Mouse (Mus musculus) hindbrain, embryonic 14.5 days (tissue): ENCODE measurements around the gene Lmbrd1. TPM values are rescaled to one million over a fixed set of nuclear protein-coding genes. Genes with fewer than 3 reads are reported as not detected.

Experiments used
- ATAC-seq: fragments of 200-750 bp; cut with Nextera tagmentation; 2 replicates; pipeline ENCODE4 v1.8.0; 2017; ENCODE audit warnings: moderate number of reproducible peaks, mild to moderate bottlenecking, moderate TSS enrichment, moderate library complexity; ENCODE audit not compliant: low FRiP score
- DNase-seq: peaks from one replicate; pipeline ENCODE4 v3.0.0-alpha.2; 2015; ENCODE audit warnings: low spot score
- H3K27ac ChIP-seq: fragments of 300-500 bp; sonication (generic); 2 replicates; pipeline ENCODE4 v1.5.1; 2014; ENCODE audit warnings: mild to moderate bottlenecking, moderate library complexity
- H3K27me3 ChIP-seq: fragments of 300-500 bp; sonication (generic); 2 replicates; pipeline ENCODE4 v1.6.1; 2014; ENCODE audit warnings: mild to moderate bottlenecking, low read length, mixed read lengths; ENCODE audit not compliant: control insufficient read depth, insufficient read depth
- H3K36me3 ChIP-seq: fragments of 300-500 bp; sonication (generic); replicated peaks from 2 replicates; pipeline ENCODE4 v1.6.1; 2014; ENCODE audit not compliant: control insufficient read depth, insufficient read depth
- H3K4me1 ChIP-seq: fragments of 300-500 bp; sonication (generic); replicated peaks from 2 replicates; pipeline ENCODE4 v1.6.1; 2014; ENCODE audit warnings: antibody characterized with exemption, low read length, mixed read lengths; ENCODE audit not compliant: control insufficient read depth, insufficient read depth
- H3K4me2 ChIP-seq: fragments of 300-500 bp; sonication (generic); replicated peaks from 2 replicates; pipeline ENCODE4 v1.6.1; 2014; ENCODE audit warnings: mild to moderate bottlenecking, moderate library complexity
- H3K4me3 ChIP-seq: fragments of 300-500 bp; sonication (generic); replicated peaks from 2 replicates; pipeline ENCODE4 v1.5.1; 2014; ENCODE audit warnings: mild to moderate bottlenecking, low read length
- H3K9ac ChIP-seq: fragments of 300-500 bp; sonication (generic); 2 replicates; pipeline ENCODE4 v1.6.1; 2014
- H3K9me3 ChIP-seq: fragments of 300-500 bp; sonication (generic); 2 replicates; pipeline ENCODE4 v1.6.1; 2016; ENCODE audit warnings: low read length; ENCODE audit not compliant: control insufficient read depth
- WGBS: fragments of 180-500 bp; shearing (Covaris S2); extraction: QIAGEN DNeasy Blood & Tissue Kit; methylation state at CpG from one replicate; pipeline ENCODE4 v1.1.7; 2014; 5-methylcytosine and 5-hydroxymethylcytosine counted together
- polyA plus RNA-seq: library from polyadenylated mRNA; unstranded; fragments of >200 nt; fragmentation: Nextera tagmentation; extraction: Ambion mirVana; gene quantifications from 2 replicates; pipeline ENCODE4 v1.2.1, GENCODE M21; 2014

Lmbrd1 gene
- polyA plus RNA-seq, 1 experiment from 2014 or later, result 53.0 TPM

- peak overlapping the region; percentile 64 for H3K4me3 ChIP-seq
- DNase-seq, result no peak
- peak overlapping the region; percentile 83 for H3K9ac ChIP-seq
- 1% methylated on average over 13 of the region's 13 CpGs for WGBS
- H3K27me3 ChIP-seq, result no peaks in the 10 kb centered on the region
- H3K36me3 ChIP-seq, result no peaks in the 10 kb centered on the region
- peaks cover 5% of the 10 kb centered on the region for H3K4me1 ChIP-seq
- H3K4me2 ChIP-seq, result peak overlapping the region; percentile 54
- H3K9me3 ChIP-seq, result no peaks in the 10 kb centered on the region
- peak overlapping the region; percentile 81 for H3K27ac ChIP-seq
- no peak; the same call in 1 of the 2 replicates for ATAC-seq
Observed at GRCm38 (mm10) chr1:24679071-24679470, 641 bp downstream of the Lmbrd1 start.

DNA sequence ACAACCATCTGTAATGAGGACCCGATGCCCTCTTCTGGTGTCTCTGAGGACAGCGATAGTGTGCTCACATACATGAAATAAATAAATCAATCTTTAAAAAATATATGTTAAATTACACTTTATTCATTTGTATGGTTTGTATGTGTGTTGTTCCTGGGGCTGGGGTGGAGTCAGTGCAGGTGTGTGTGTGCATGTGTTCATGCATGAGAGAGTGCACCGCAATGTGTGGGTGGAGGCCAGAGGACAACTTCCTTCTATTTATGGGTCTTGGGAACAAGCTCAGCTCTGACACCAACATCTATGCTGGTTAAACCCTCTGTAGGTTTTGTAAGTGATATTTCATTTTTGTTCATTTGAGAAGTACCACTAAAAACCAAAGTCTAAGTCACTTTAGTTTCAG lies 2.6 kb downstream of the Lmbrd1 start:
- H3K9me3 ChIP-seq, result no peaks in the 10 kb centered on the region
- H3K36me3 ChIP-seq, result no peaks in the 10 kb centered on the region
- DNase-seq, result no peak
- no peak overlapping the region for H3K27ac ChIP-seq
- no peak overlapping the region for H3K4me2 ChIP-seq
- H3K4me3 ChIP-seq, result no peak overlapping the region
- H3K4me1 ChIP-seq, result peaks cover 5% of the 10 kb centered on the region
- no peaks in the 10 kb centered on the region for H3K27me3 ChIP-seq
- ATAC-seq, result no peak
- no peak overlapping the region for H3K9ac ChIP-seq
- 97% methylated on average over 3 of the region's 3 CpGs for WGBS

DNA sequence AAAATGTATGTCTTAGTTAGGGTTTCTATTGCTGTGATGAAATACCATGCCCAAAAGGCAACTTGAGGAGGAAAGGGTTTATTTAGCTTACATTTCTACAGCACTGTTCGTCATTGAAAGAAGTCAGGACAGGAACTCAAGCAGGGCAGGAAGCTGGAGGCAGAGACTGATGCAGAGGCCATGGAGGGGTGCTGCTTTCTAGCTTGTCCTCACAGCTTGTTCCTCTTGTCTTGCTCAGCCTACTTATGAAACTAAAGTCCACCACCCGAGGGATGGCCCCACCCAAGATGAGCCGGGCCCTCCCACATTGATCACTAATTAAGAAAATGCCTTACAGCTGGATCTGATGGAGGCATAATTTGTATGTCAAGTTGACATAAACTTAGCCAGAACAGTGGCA lies 3.5 kb downstream of the Lmbrd1 start:
- Histone ChIP-seq H3K4me2 (no peak overlapping the region), H3K27ac (no peak overlapping the region), H3K9ac (no peak overlapping the region), H3K27me3 (no peaks in the 10 kb centered on the region), H3K9me3 (no peaks in the 10 kb centered on the region), H3K36me3 (no peaks in the 10 kb centered on the region; the same call in 1 of the 2 replicates), H3K4me3 (no peak overlapping the region), H3K4me1 (peaks cover 5% of the 10 kb centered on the region)
- DNase-seq, result no peak
- ATAC-seq, result no peak
- 89% methylated on average over 3 of the region's 3 CpGs for WGBS

- H3K4me1 ChIP-seq, result peaks cover 5% of the 10 kb centered on the region
- no peak overlapping the region for H3K4me3 ChIP-seq
- DNase-seq (no peak), ATAC-seq (peak; percentile 95)
- H3K4me2 ChIP-seq, result no peak overlapping the region
- H3K9me3 ChIP-seq, result no peaks in the 10 kb centered on the region
- WGBS, result 96% methylated on average over 1 of the region's 1 CpGs
- no peak overlapping the region for H3K9ac ChIP-seq
- H3K27me3 ChIP-seq, result no peaks in the 10 kb centered on the region
- no peak overlapping the region for H3K27ac ChIP-seq
- H3K36me3 ChIP-seq, result peaks cover 4% of the 10 kb centered on the region
Observed at GRCm38 (mm10) chr1:24683947-24684346, 5.5 kb downstream of the Lmbrd1 start.

DNA sequence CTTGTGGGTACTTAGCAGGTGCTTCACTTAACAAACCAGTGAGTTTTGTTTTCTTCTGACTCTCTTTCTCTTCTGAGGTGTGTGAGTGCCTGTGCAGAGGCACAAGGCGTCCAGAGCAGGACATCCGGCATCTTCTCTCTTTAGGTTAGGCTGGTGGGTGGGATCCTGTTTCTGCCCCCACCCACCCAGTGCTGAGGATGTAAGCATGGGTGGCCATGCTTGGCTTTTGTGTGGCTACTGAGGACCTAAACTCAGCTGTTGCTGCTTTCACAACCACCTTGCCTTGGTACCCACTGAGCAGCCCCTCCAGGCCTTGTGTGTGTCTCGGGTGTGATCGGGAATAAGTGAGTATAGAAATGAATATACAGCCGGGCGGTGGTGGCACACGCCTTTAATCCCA lies 7.2 kb downstream of the Lmbrd1 start:
- no peak for ATAC-seq
- H3K9ac ChIP-seq, result no peak overlapping the region
- H3K9me3 ChIP-seq, result no peaks in the 10 kb centered on the region
- no peaks in the 10 kb centered on the region for H3K27me3 ChIP-seq
- H3K27ac ChIP-seq, result no peak overlapping the region
- no peak overlapping the region for H3K4me2 ChIP-seq
- 96% methylated on average over 7 of the region's 7 CpGs for WGBS
- DNase-seq, result no peak
- peaks cover 4% of the 10 kb centered on the region for H3K36me3 ChIP-seq
- H3K4me3 ChIP-seq, result no peak overlapping the region
- no peaks in the 10 kb centered on the region for H3K4me1 ChIP-seq

DNA sequence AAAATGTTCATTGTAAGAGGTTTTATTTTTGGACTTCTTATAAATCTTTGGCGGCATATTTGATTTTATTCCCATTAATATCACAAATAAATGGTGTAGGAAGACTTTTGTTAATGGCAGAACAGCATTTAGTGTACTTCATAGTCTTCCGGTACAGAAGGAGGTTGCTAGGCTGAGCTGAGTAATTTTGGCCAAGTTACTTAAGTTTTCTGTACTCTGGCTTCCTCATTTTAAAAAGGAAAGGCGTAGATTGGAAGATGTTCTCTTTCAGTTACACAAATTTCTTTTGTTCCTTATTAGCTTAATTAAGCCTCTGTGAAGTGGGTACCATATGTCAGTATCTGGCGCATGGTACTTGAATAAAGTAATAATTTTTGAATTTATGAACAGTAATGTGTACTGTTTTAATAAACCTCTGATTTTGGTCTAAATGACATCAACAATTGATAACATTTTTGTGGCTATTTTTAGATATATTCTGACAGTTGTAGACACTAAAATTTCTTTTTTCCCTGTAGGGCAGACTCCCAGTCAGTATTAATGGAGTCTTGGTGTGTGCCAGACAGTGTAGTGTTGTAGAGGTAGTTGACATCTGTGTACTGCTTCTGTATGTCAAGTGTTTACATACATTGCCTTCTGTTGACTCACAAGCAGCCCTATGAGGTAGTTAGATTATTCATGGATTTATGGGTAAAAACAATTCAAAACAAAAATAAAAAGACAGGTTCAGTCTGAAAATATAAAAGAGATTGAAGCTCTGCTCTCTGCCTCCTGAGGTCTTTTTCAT lies 8.0 kb downstream of the Lmbrd1 start:
- DNase-seq, result no peak
- WGBS, result 91% methylated on average over 4 of the region's 4 CpGs
- no peak for ATAC-seq

GRCm38 (mm10) chr1:24697677-24698076 lies 19.2 kb downstream of the Lmbrd1 start:
- Histone ChIP-seq H3K4me3 (no peak overlapping the region), H3K4me1 (0 out of 2 replicates have a peak, but pooled peaks cover 3% of the 10 kb centered on the region), H3K27me3 (no peaks in the 10 kb centered on the region), H3K36me3 (peaks cover 10% of the 10 kb centered on the region), H3K4me2 (no peak overlapping the region), H3K27ac (no peak overlapping the region), H3K9me3 (no peaks in the 10 kb centered on the region), H3K9ac (no peak overlapping the region)
- ATAC-seq (no peak), DNase-seq (no peak)
- WGBS, result 89% methylated on average over 3 of the region's 3 CpGs

More for the DNA sequence above, 8.0 kb downstream of the Lmbrd1 start:
- Histone ChIP-seq H3K9me3 (no peaks in the 10 kb centered on the region), H3K27ac (no peak overlapping the region), H3K4me1 (no peaks in the 10 kb centered on the region), H3K9ac (no peak overlapping the region), H3K4me3 (no peak overlapping the region), H3K36me3 (peaks cover 4% of the 10 kb centered on the region), H3K4me2 (no peak overlapping the region), H3K27me3 (no peaks in the 10 kb centered on the region)

- ATAC-seq (no peak), DNase-seq (no peak)
- H3K4me1 ChIP-seq, result 0 out of 2 replicates have a peak, but pooled peaks cover 3% of the 10 kb centered on the region
Observed at GRCm38 (mm10) chr1:24698146-24698880, 19.9 kb downstream of the Lmbrd1 start.

GRCm38 (mm10) chr1:24699320-24699719 lies 20.9 kb downstream of the Lmbrd1 start:
- ATAC-seq, result no peak
- no peak overlapping the region for H3K27ac ChIP-seq
- no peak overlapping the region for H3K4me3 ChIP-seq

More at GRCm38 (mm10) chr1:24698146-24698880, 19.9 kb downstream of the Lmbrd1 start:
- Histone ChIP-seq H3K4me3 (no peak overlapping the region), H3K27ac (no peak overlapping the region), H3K9me3 (no peaks in the 10 kb centered on the region), H3K27me3 (no peaks in the 10 kb centered on the region), H3K36me3 (peaks cover 4% of the 10 kb centered on the region), H3K9ac (no peak overlapping the region), H3K4me2 (no peak overlapping the region)
- 71% methylated on average over 9 of the region's 9 CpGs for WGBS

More at GRCm38 (mm10) chr1:24699320-24699719, 20.9 kb downstream of the Lmbrd1 start:
- no peak overlapping the region for H3K9ac ChIP-seq
- H3K27me3 ChIP-seq, result no peaks in the 10 kb centered on the region
- H3K4me2 ChIP-seq, result no peak overlapping the region
- 29% methylated on average over 9 of the region's 9 CpGs for WGBS
- 0 out of 2 replicates have a peak, but pooled peaks cover 3% of the 10 kb centered on the region for H3K4me1 ChIP-seq
- no peak for DNase-seq
- H3K36me3 ChIP-seq, result no peaks in the 10 kb centered on the region
- no peaks in the 10 kb centered on the region for H3K9me3 ChIP-seq
